Mouse (Mus musculus) embryo, embryonic 10.5 days (tissue): ENCODE data around the gene Stx12.

Experiments used
- DNase-seq: peaks from one replicate; pipeline ENCODE4 v3.0.0-alpha.2; 2015; ENCODE audit warnings: low spot score

Gene Stx12

GRCm38 (mm10) chr4:132863012-132863411, 21.3 kb downstream of the Stx12 start:
- no peak for DNase-seq

- no peak for DNase-seq
Measured at GRCm38 (mm10) chr4:132860880-132861279, 23.4 kb downstream of the Stx12 start.

- DNase-seq, result no peak
Measured at GRCm38 (mm10) chr4:132843705-132844071, 40.6 kb downstream of the Stx12 start.

GRCm38 (mm10) chr4:132842970-132843704, 41.2 kb downstream of the Stx12 start, which contains the start of gene Ppp1r8:
Gene Ppp1r8, minus strand, starts transcription at chr4:132843169.
- DNase-seq, result peak; percentile 97

- DNase-seq, result peak; percentile 41
Measured at GRCm38 (mm10) chr4:132842281-132842906, 41.9 kb downstream of the Stx12 start.

- no peak for DNase-seq
Measured at GRCm38 (mm10) chr4:132841493-132841892, 42.8 kb downstream of the Stx12 start.

GRCm38 (mm10) chr4:132823614-132824366, 60.5 kb downstream of the Stx12 start:
- DNase-seq, result peak; percentile 80

- DNase-seq, result no peak
Measured at GRCm38 (mm10) chr4:132818442-132818841, 65.9 kb downstream of the Stx12 start.

- no peak for DNase-seq
Measured at GRCm38 (mm10) chr4:132816855-132817254, 67.5 kb downstream of the Stx12 start.

GRCm38 (mm10) chr4:132816404-132816803, 67.9 kb downstream of the Stx12 start:
- no peak for DNase-seq

GRCm38 (mm10) chr4:132809621-132810020, 74.7 kb downstream of the Stx12 start:
- no peak for DNase-seq

GRCm38 (mm10) chr4:132807771-132808641, 76.3 kb downstream of the Stx12 start:
- no peak for DNase-seq

GRCm38 (mm10) chr4:132806620-132807191, 77.6 kb downstream of the Stx12 start:
- DNase-seq, result no peak

- DNase-seq, result no peak
Measured at GRCm38 (mm10) chr4:132805599-132806197, 78.6 kb downstream of the Stx12 start.

- no peak for DNase-seq
Measured at GRCm38 (mm10) chr4:132805146-132805545, 79.2 kb downstream of the Stx12 start.

GRCm38 (mm10) chr4:132804331-132804730, 80.0 kb downstream of the Stx12 start:
- DNase-seq, result no peak

GRCm38 (mm10) chr4:132803876-132804275, 80.4 kb downstream of the Stx12 start:
- no peak for DNase-seq
